Mouse (Mus musculus) mouse embryonic stem cell (cell line): ENCODE measurements around the gene Artn.

Source experiments
- in situ Hi-C, 2 experiments: fragments of 300-500 bp; cut with MboI; formaldehyde crosslinking; loops; 1 replicate in 1 of 2; 3 replicates in 1 of 2; pipeline ENCODE4 v1.14.3; 2019 to 2020; ENCODE audit warnings: low sequenced_read_pairs in 2 of 2, low pct_unique_long_range_greater_than_20kb in 1 of 2, mixed read lengths in 1 of 2; ENCODE audit not compliant: unreplicated experiment in 1 of 2

Artn gene

GRCm38 (mm10) chr4:117896031-117896430 lies 33.5 kb downstream of the Artn start:
- in situ Hi-C loops = no loop called here

GRCm38 (mm10) chr4:117895339-117895738 lies 34.2 kb downstream of the Artn start:
- in situ Hi-C loops = no loop called here

GRCm38 (mm10) chr4:117894601-117895000 lies 35.0 kb downstream of the Artn start:
- in situ Hi-C loops = no loop called here

GRCm38 (mm10) chr4:117893376-117893775 lies 36.2 kb downstream of the Artn start:
- in situ Hi-C loops = no loop called here

- in situ Hi-C loops = no loop called here
Observed at GRCm38 (mm10) chr4:117891738-117892161, 37.8 kb downstream of the Artn start, which contains the start of gene Dph2. Dph2 (minus strand) TSS chr4:117892032.

- in situ Hi-C loops = no loop called here
Observed at GRCm38 (mm10) chr4:117890750-117891149, 38.8 kb downstream of the Artn start.

GRCm38 (mm10) chr4:117890031-117890430 lies 39.5 kb downstream of the Artn start:
- in situ Hi-C loops = no loop called here

GRCm38 (mm10) chr4:117889471-117889870 lies 40.1 kb downstream of the Artn start:
- in situ Hi-C loops = no loop called here

GRCm38 (mm10) chr4:117887920-117888319 lies 41.6 kb downstream of the Artn start:
- in situ Hi-C loops = no loop called here

GRCm38 (mm10) chr4:117887133-117887532 lies 42.4 kb downstream of the Artn start, which contains the start of gene Atp6v0b:
Atp6v0b (minus strand) TSS chr4:117887333.
- in situ Hi-C loops = no loop called here

GRCm38 (mm10) chr4:117886644-117887043 lies 42.9 kb downstream of the Artn start:
- in situ Hi-C loops = no loop called here

GRCm38 (mm10) chr4:117885994-117886393 lies 43.6 kb downstream of the Artn start:
- in situ Hi-C loops = no loop called here

- in situ Hi-C loops = no loop called here
Observed at GRCm38 (mm10) chr4:117885093-117885492, 44.5 kb downstream of the Artn start.

GRCm38 (mm10) chr4:117884146-117884545 lies 45.4 kb downstream of the Artn start:
- in situ Hi-C loops = no loop called here

GRCm38 (mm10) chr4:117882701-117883691 lies 46.6 kb downstream of the Artn start, which contains the start of gene B4galt2:
B4galt2 (minus strand) TSS chr4:117883487.
- in situ Hi-C loops = no loop called here

GRCm38 (mm10) chr4:117878703-117879102 lies 50.9 kb downstream of the Artn start:
- in situ Hi-C loops = no loop called here

- in situ Hi-C loops = no loop called here
Observed at GRCm38 (mm10) chr4:117878301-117878700, 51.3 kb downstream of the Artn start.
